Mouse (Mus musculus): ENCODE data around the gene Xaf1. TPM values are rescaled to one million over a fixed set of nuclear protein-coding genes. Genes with fewer than 3 reads are reported as not detected.
A peak's percentile ranks its signal among the peaks of the same experiment; 100 is the strongest.

The Xaf1 gene
- polyA plus RNA-seq (2016; fragmentation: Nextera tagmentation; extraction: Ambion mirVana), result 1.6 TPM in 2 replicates

- Histone ChIP-seq H3K4me3 (replicated peaks) (no peak within 1 kb of the TSS), H3K9me3 (no peaks in the 10 kb centered on the region), H3K4me2 (no peak within 1 kb of the TSS), H3K4me1 (0 out of 2 replicates have a peak, but pooled peaks cover 4% of the 10 kb centered on the region), H3K36me3 (replicated peaks) (no peaks in the 10 kb centered on the region), H3K27ac (no peak within 1 kb of the TSS), H3K9ac (no peak within 1 kb of the TSS), H3K27me3 (no peaks in the 10 kb centered on the region; the same call in 1 of the 2 replicates)
- no peak for ATAC-seq (ENCODE audit: low FRiP score)
- 36% methylated on average over 6 of the region's 6 CpGs for WGBS
Measured at GRCm38 (mm10) chr11:72301334-72301733, at the start of gene Xaf1. Gene Xaf1 (plus strand): TSS chr11:72301629.

- no peaks in the 10 kb centered on the region for H3K4me1 ChIP-seq
- WGBS, result 93% methylated on average over 4 of the region's 4 CpGs
- no peak for ATAC-seq (ENCODE audit: low FRiP score)
- H3K4me2 ChIP-seq, result no peak overlapping the region
- H3K27ac ChIP-seq, result no peak overlapping the region
- H3K4me3 ChIP-seq (replicated peaks), result no peak overlapping the region
- H3K9ac ChIP-seq, result no peak overlapping the region
- no peaks in the 10 kb centered on the region for H3K27me3 ChIP-seq
- H3K9me3 ChIP-seq, result no peaks in the 10 kb centered on the region
- no peaks in the 10 kb centered on the region for H3K36me3 ChIP-seq (replicated peaks)
Measured at GRCm38 (mm10) chr11:72255629-72256028, 45.8 kb upstream of the Xaf1 start.

- Histone ChIP-seq H3K9me3 (no peaks in the 10 kb centered on the region), H3K4me1 (no peaks in the 10 kb centered on the region), H3K36me3 (replicated peaks) (no peaks in the 10 kb centered on the region), H3K27me3 (no peaks in the 10 kb centered on the region), H3K4me2 (no peak overlapping the region), H3K9ac (no peak overlapping the region), H3K4me3 (replicated peaks) (no peak overlapping the region), H3K27ac (no peak overlapping the region)
- ATAC-seq (ENCODE audit: low FRiP score), result no peak
- 83% methylated on average over 2 of the region's 2 CpGs for WGBS
Measured at GRCm38 (mm10) chr11:72256441-72256840, 45.0 kb upstream of the Xaf1 start.

GRCm38 (mm10) chr11:72265483-72265882 lies 35.9 kb upstream of the Xaf1 start:
- H3K9ac ChIP-seq, result no peak overlapping the region; the same call in 1 of the 2 replicates
- no peaks in the 10 kb centered on the region for H3K9me3 ChIP-seq
- no peak for ATAC-seq (ENCODE audit: low FRiP score)
- 6% methylated on average over 11 of the region's 11 CpGs for WGBS
- H3K4me1 ChIP-seq, result peaks cover 21% of the 10 kb centered on the region
- peak overlapping the region; percentile 78 for H3K4me2 ChIP-seq
- no peak overlapping the region for H3K27ac ChIP-seq
- H3K36me3 ChIP-seq (replicated peaks), result no peaks in the 10 kb centered on the region
- peaks cover 58% of the 10 kb centered on the region for H3K27me3 ChIP-seq
- H3K4me3 ChIP-seq (replicated peaks), result peak overlapping the region; percentile 42; the same call in 1 of the 2 replicates

- H3K27ac ChIP-seq, result no peak overlapping the region
- ATAC-seq (ENCODE audit: low FRiP score), result peak; percentile 89
Measured at GRCm38 (mm10) chr11:72266207-72266959, 35.0 kb upstream of the Xaf1 start.

GRCm38 (mm10) chr11:72266960-72267560 lies 34.4 kb upstream of the Xaf1 start, which contains the start of gene Slc13a5:
Gene Slc13a5 (minus strand): TSS chr11:72267222.
- Histone ChIP-seq H3K4me1 (peaks cover 21% of the 10 kb centered on the region), H3K27me3 (peaks cover 64% of the 10 kb centered on the region), H3K9ac (peak within 1 kb of the TSS; percentile 30), H3K27ac (no peak within 1 kb of the TSS), H3K9me3 (no peaks in the 10 kb centered on the region), H3K4me2 (peak within 1 kb of the TSS; percentile 78), H3K4me3 (replicated peaks) (peak within 1 kb of the TSS; percentile 42), H3K36me3 (replicated peaks) (no peaks in the 10 kb centered on the region)
- WGBS, result 2% methylated on average over 36 of the region's 36 CpGs
- peak; percentile 33; the same call in 1 of the 2 replicates for ATAC-seq (ENCODE audit: low FRiP score)

More at GRCm38 (mm10) chr11:72266207-72266959, 35.0 kb upstream of the Xaf1 start:
- Histone ChIP-seq H3K9me3 (no peaks in the 10 kb centered on the region), H3K4me1 (peaks cover 21% of the 10 kb centered on the region), H3K4me2 (peak overlapping the region; percentile 78), H3K36me3 (replicated peaks) (no peaks in the 10 kb centered on the region), H3K4me3 (replicated peaks) (peak overlapping the region; percentile 42), H3K9ac (peak overlapping the region; percentile 30), H3K27me3 (peaks cover 64% of the 10 kb centered on the region)
- WGBS, result 1% methylated on average over 46 of the region's 46 CpGs

GRCm38 (mm10) chr11:72271761-72272160 lies 29.7 kb upstream of the Xaf1 start:
- peaks cover 9% of the 10 kb centered on the region for H3K4me1 ChIP-seq
- ATAC-seq (ENCODE audit: low FRiP score), result no peak
- no peaks in the 10 kb centered on the region for H3K9me3 ChIP-seq
- no peak overlapping the region for H3K9ac ChIP-seq
- H3K27me3 ChIP-seq, result peaks cover 28% of the 10 kb centered on the region
- 79% methylated on average over 1 of the region's 1 CpGs for WGBS
- no peak overlapping the region for H3K4me3 ChIP-seq (replicated peaks)
- no peak overlapping the region for H3K4me2 ChIP-seq
- no peaks in the 10 kb centered on the region for H3K36me3 ChIP-seq (replicated peaks)
- no peak overlapping the region for H3K27ac ChIP-seq

- no peak overlapping the region for H3K9ac ChIP-seq
Measured at GRCm38 (mm10) chr11:72273341-72273740, 28.1 kb upstream of the Xaf1 start.

GRCm38 (mm10) chr11:72281143-72281851 lies 20.1 kb upstream of the Xaf1 start:
- no peak overlapping the region for H3K4me3 ChIP-seq (replicated peaks)
- H3K36me3 ChIP-seq (replicated peaks), result no peaks in the 10 kb centered on the region
- no peaks in the 10 kb centered on the region for H3K9me3 ChIP-seq
- H3K4me1 ChIP-seq, result no peaks in the 10 kb centered on the region
- no peak overlapping the region for H3K27ac ChIP-seq
- WGBS, result 77% methylated on average over 5 of the region's 5 CpGs
- H3K9ac ChIP-seq, result no peak overlapping the region
- no peak overlapping the region for H3K4me2 ChIP-seq
- ATAC-seq (ENCODE audit: low FRiP score), result no peak
- no peaks in the 10 kb centered on the region for H3K27me3 ChIP-seq

More at GRCm38 (mm10) chr11:72273341-72273740, 28.1 kb upstream of the Xaf1 start:
- no peak overlapping the region for H3K4me2 ChIP-seq
- no peaks in the 10 kb centered on the region for H3K9me3 ChIP-seq
- no peak for ATAC-seq (ENCODE audit: low FRiP score)
- H3K36me3 ChIP-seq (replicated peaks), result no peaks in the 10 kb centered on the region
- H3K4me3 ChIP-seq (replicated peaks), result no peak overlapping the region
- peaks cover 13% of the 10 kb centered on the region for H3K27me3 ChIP-seq
- H3K4me1 ChIP-seq, result no peaks in the 10 kb centered on the region
- H3K27ac ChIP-seq, result no peak overlapping the region
- WGBS, result 84% methylated on average over 3 of the region's 3 CpGs

GRCm38 (mm10) chr11:72281852-72282400 lies 19.5 kb upstream of the Xaf1 start:
- Histone ChIP-seq H3K9ac (no peak overlapping the region), H3K9me3 (no peaks in the 10 kb centered on the region), H3K36me3 (replicated peaks) (no peaks in the 10 kb centered on the region), H3K4me1 (no peaks in the 10 kb centered on the region), H3K27me3 (no peaks in the 10 kb centered on the region), H3K4me3 (replicated peaks) (no peak overlapping the region), H3K27ac (no peak overlapping the region), H3K4me2 (no peak overlapping the region)
- 41% methylated on average over 5 of the region's 5 CpGs for WGBS
- no peak for ATAC-seq (ENCODE audit: low FRiP score)

GRCm38 (mm10) chr11:72283486-72284224 lies 17.8 kb upstream of the Xaf1 start:
- H3K4me1 ChIP-seq, result no peaks in the 10 kb centered on the region
- ATAC-seq (ENCODE audit: low FRiP score), result no peak
- H3K9me3 ChIP-seq, result no peaks in the 10 kb centered on the region
- 88% methylated on average over 15 of the region's 16 CpGs for WGBS
- no peak overlapping the region for H3K9ac ChIP-seq
- no peak overlapping the region for H3K4me3 ChIP-seq (replicated peaks)
- no peaks in the 10 kb centered on the region for H3K27me3 ChIP-seq
- H3K4me2 ChIP-seq, result no peak overlapping the region
- no peaks in the 10 kb centered on the region for H3K36me3 ChIP-seq (replicated peaks)
- no peak overlapping the region for H3K27ac ChIP-seq

Measured in forebrain, embryonic 12.5 days (tissue).